Mouse (Mus musculus) thymus, adult 2 months (tissue): ENCODE data around the gene Acad11. TPM values are rescaled to one million over a fixed set of nuclear protein-coding genes. Genes with fewer than 3 reads are reported as not detected.

ENCODE experiments used
- DNase-seq: peaks from one replicate; pipeline ENCODE4 v3.0.0; 2021
- H3K27ac ChIP-seq: fragments of 200-500 bp; 2 replicates; pipeline ENCODE4 v1.5.1; 2012; ENCODE audit warnings: low read length, control low read depth; ENCODE audit not compliant: control insufficient read depth, insufficient read depth
- H3K27me3 ChIP-seq: fragments of 200-500 bp; 2 replicates; pipeline ENCODE4 v1.6.1; 2012; ENCODE audit warnings: mild to moderate bottlenecking, low read length, moderate library complexity, mixed read lengths; ENCODE audit not compliant: control insufficient read depth, insufficient read depth
- H3K36me3 ChIP-seq: fragments of 200-500 bp; 2 replicates; pipeline ENCODE4 v1.6.1; 2012; ENCODE audit warnings: mild to moderate bottlenecking, low read length, moderate library complexity; ENCODE audit not compliant: control insufficient read depth, insufficient read depth
- H3K4me1 ChIP-seq: fragments of 200-500 bp; replicated peaks from 2 replicates; pipeline ENCODE4 v1.6.1; 2012; ENCODE audit warnings: low read length; ENCODE audit not compliant: control insufficient read depth, insufficient read depth
- H3K4me3 ChIP-seq: fragments of 200-500 bp; 2 replicates; pipeline ENCODE4 v1.5.1; 2012; ENCODE audit warnings: mild to moderate bottlenecking, low read length, control low read depth, moderate library complexity; ENCODE audit not compliant: control insufficient read depth, insufficient read depth
- CTCF ChIP-seq: fragments of 200-500 bp; IDR thresholded peaks from 2 replicates; pipeline ENCODE4 v1.5.1; 2012; ENCODE audit warnings: mild to moderate bottlenecking, control low read depth, low read length, moderate library complexity, borderline replicate concordance; ENCODE audit not compliant: control insufficient read depth, poor library complexity, insufficient read depth; ENCODE audit errors: extremely low read depth
- POLR2A ChIP-seq: fragments of 200-500 bp; IDR thresholded peaks from 2 replicates; pipeline ENCODE4 v1.6.1; 2012; ENCODE audit warnings: mild to moderate bottlenecking, low read length, control low read depth, moderate library complexity; ENCODE audit not compliant: control insufficient read depth, poor library complexity, insufficient read depth; ENCODE audit errors: extremely low read depth
- WGBS: fragments of 180-500 bp; shearing (Covaris S2); methylation state at CpG from one replicate; pipeline ENCODE4 v1.1.7; 2018; 5-methylcytosine and 5-hydroxymethylcytosine counted together
- polyA plus RNA-seq: library from polyadenylated mRNA; depleted of rRNA; stranded (reverse); fragments of >200 nt; gene quantifications from 2 replicates; pipeline ENCODE4 v1.2.3, GENCODE M21; 2012

Acad11 gene
- polyA plus RNA-seq, 1 experiment, result 22.4 TPM

DNA sequence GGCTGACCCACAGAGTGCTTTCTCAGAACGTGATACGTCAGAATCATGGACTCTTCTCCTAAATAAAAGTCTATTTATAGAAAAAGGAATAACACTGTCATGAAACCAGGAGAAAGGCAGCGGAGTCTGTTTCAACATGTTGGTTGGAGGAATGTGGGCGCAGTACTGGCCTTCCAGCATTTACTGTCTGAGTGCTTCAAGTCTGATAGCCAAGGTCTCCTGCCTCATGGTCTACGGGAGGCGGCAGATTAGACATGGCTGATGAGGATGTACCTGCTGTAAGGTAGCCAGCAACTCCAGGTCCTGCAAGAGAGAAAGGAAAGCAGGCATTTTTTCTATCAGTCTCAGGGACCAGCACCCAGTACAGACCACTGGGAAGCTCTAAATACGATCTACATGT is 88.9 kb downstream of the Acad11 start:
- Histone ChIP-seq H3K27me3 (no peaks in the 10 kb centered on the region), H3K36me3 (peaks cover 26% of the 10 kb centered on the region; the same call in 1 of the 2 replicates), H3K4me1 (no peaks in the 10 kb centered on the region), H3K4me3 (no peak overlapping the region), H3K27ac (no peak overlapping the region)
- 98% methylated on average over 7 of the region's 7 CpGs for WGBS
- no peak for DNase-seq
- TF ChIP-seq CTCF (no peak), POLR2A (no peak)

DNA sequence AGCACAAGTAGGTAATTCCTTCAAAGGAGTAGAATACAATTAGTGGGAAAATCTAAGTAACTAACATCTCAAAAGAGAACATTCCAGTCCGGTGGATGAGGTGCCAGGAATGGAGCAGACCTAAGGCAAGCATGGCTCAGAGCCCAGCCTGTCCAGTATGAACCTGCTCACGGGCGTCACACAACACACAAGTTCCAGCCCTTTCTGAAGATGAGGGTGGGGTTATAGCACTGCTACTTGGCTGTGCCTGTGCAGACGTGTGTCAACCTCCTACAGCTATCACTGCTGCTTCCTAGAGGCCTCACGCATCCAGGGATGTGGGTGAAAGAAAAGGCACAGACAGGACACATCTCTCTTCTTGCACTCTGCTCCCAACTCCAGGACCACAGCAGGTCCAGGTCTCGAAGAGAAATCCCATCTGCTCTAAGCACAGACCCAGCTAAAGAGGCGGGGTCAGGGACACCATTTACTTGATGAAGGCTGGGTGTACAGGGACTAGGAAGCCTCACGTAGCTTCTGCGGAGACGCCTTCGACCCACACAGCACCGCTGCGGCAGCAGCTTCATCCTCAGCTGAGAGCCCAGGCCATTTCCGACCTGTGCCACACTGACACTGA is 92.0 kb downstream of the Acad11 start:
- no peak overlapping the region for H3K4me3 ChIP-seq
- H3K4me1 ChIP-seq, result no peaks in the 10 kb centered on the region
- no peaks in the 10 kb centered on the region for H3K27me3 ChIP-seq
- peaks cover 46% of the 10 kb centered on the region for H3K36me3 ChIP-seq
- no peak for DNase-seq
- H3K27ac ChIP-seq, result no peak overlapping the region
- no peak for TF ChIP-seq CTCF
- no peak for TF ChIP-seq POLR2A
- 96% methylated on average over 14 of the region's 14 CpGs for WGBS

DNA sequence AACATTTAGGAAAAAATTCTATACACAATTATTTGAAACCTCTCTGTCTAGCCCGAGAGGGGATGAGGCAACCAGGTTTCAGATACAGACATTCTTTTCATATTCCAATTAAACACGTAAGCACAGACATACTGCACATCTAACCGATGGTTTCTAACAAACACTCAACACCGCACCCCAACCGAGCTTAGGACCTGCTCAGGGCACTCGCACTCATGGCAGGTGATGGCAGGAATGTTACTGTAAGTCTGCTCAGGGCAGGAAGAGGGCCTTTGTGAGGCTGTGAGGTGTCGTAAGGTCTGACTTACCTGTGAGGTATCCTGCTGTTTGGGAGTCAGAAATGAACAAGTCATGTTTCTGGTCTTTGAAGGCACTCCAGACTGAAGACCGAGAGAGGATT is 93.3 kb downstream of the Acad11 start:
- H3K36me3 ChIP-seq, result peaks cover 53% of the 10 kb centered on the region

DNA sequence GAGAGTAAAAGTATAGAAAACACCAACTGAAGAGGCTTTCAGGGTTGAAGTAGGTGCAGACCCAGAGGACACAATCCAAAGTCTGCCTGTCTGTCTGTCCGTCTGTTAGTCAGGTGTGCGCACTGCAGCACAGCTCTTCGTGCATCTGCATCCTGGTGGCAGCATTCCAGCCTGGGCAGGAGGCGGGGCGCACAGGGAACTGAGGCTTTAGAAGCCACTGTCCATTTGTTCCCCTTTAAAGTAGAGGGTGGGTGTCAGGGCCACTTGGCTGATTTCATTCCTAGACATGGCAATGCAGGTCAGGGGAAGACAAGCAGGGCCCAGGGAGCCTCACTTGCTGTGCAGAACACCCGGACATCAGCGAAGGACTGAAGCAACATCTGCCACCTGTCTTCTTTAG is 94.1 kb downstream of the Acad11 start:
- Histone ChIP-seq H3K27me3 (no peaks in the 10 kb centered on the region), H3K4me1 (no peaks in the 10 kb centered on the region), H3K4me3 (no peak overlapping the region), H3K27ac (no peak overlapping the region), H3K36me3 (peaks cover 54% of the 10 kb centered on the region)
- no peak for DNase-seq
- 98% methylated on average over 7 of the region's 7 CpGs for WGBS
- TF ChIP-seq POLR2A (no peak), CTCF (no peak)

More for the DNA sequence above, 93.3 kb downstream of the Acad11 start:
- TF ChIP-seq CTCF, result no peak
- no peaks in the 10 kb centered on the region for H3K4me1 ChIP-seq
- no peak for DNase-seq
- no peaks in the 10 kb centered on the region for H3K27me3 ChIP-seq
- 95% methylated on average over 8 of the region's 8 CpGs for WGBS
- H3K4me3 ChIP-seq, result no peak overlapping the region
- H3K27ac ChIP-seq, result no peak overlapping the region

DNA sequence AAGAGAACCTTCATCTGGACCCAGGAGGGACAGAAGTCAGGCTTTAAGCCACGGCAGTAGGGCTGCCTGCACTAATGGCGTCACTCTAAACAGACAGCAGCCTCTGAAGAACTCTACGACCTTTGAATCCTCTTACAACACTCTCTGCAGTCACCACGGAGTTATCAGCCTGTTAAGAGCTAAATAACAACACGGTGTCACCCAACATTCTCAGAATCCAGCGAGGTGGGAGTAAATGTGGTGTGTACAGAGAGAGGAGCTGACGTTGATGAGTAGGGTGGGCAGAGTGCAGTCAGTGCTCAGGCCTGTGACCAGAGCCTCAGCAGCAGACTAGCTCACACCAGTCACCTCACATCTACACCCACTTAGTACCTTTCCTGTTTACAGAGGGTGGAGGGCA is 97.9 kb downstream of the Acad11 start:
- DNase-seq, result no peak
- Histone ChIP-seq H3K4me3 (no peak overlapping the region), H3K27ac (no peak overlapping the region), H3K36me3 (peaks cover 78% of the 10 kb centered on the region), H3K27me3 (no peaks in the 10 kb centered on the region), H3K4me1 (no peaks in the 10 kb centered on the region)
- TF ChIP-seq POLR2A (no peak), CTCF (no peak)
- 91% methylated on average over 7 of the region's 7 CpGs for WGBS

DNA sequence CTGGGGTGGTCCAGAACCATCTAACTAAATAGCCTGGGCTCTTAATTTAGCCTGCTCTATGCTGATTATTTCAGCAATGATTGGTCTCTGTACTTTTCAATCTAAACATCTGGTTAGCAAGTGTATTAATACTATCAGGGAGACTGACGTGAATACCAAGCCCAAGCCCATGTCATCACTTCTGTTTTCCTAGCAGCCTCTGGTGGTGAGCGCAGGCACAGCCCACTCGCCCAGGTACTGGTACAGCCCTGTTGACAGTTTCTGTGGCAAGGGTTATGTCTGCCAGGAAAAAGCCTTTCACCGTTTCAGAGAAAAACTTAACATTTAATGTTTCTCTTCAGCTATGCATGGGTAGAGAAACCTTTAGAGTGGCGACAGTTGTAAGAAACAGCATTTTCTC is 101.0 kb downstream of the Acad11 start:
- 96% methylated on average over 5 of the region's 5 CpGs for WGBS
- TF ChIP-seq CTCF, result no peak
- no peak for TF ChIP-seq POLR2A
- Histone ChIP-seq H3K36me3 (peaks cover 68% of the 10 kb centered on the region), H3K4me1 (no peaks in the 10 kb centered on the region), H3K4me3 (no peak overlapping the region), H3K27ac (no peak overlapping the region), H3K27me3 (no peaks in the 10 kb centered on the region)
- DNase-seq, result no peak

DNA sequence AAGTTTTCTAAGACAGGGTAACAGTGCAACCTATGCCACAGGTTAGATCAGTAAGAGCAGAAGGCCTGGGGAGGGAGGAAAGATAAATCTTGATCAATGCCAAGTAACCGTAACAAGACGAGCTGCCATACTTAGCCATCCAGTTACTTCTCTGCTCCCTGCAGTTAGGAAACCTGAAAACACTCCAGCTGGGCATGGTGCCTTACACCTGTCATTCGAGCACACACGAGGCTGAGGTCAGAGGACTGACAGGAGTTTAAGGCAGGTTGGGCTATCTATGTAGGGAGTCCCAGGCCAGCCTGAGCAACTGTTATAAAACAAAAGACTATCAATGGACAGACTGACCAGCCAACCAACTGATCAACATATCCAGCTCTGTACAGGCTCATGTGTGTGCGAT is 102.7 kb downstream of the Acad11 start:
- Histone ChIP-seq H3K27ac (no peak overlapping the region), H3K36me3 (peaks cover 67% of the 10 kb centered on the region), H3K27me3 (no peaks in the 10 kb centered on the region), H3K4me3 (no peak overlapping the region), H3K4me1 (no peaks in the 10 kb centered on the region)
- TF ChIP-seq CTCF, result no peak
- no peak for TF ChIP-seq POLR2A
- WGBS, result 96% methylated on average over 5 of the region's 5 CpGs
- DNase-seq, result no peak
